Mouse (Mus musculus): ENCODE data around the gene Ptprr.

Gene Ptprr

DNA sequence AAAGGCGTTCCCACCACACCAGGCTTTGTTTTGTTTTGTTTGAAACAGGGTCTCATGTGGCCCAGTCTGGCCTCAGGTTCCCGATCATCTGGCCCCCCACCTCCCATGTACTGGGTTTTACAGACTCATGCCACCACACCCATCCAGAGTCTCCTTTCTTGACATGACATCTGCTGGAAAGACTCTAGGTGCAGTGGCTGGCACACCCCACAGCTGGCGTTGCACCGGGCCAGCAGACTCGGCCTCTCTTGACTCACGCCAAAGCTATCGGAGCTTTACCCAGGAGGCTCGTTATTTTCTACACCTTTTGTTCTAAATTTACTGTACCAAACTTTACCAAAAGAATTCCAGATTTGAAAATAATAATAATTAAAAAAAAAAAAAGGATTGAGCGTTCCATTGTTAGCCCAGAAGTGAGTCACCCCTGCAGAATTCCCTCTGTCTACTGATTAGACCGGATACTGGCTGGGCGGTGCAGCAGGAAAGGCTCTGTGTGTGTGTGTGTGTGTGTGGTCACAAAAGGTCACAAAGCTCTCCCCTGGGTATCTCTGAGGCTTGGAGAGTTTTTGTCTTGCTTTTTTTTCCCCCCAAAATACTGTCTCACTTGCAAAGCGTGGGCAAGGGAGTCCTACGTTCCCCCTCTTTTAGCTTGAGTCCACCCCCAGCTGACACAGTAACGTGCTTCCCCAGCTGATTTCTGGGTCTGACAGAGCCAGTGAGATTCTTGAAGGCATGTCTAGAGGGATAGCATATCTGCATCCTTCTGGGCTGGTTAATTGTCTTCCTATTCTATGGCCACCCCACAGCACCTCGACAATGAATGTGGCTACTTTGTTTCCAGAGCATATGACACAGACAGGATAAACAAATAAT, 248.8 kb downstream of the Ptprr start:
- peak; percentile 45 for DNase-seq (ENCODE audit: low read depth, low spot score)

DNA sequence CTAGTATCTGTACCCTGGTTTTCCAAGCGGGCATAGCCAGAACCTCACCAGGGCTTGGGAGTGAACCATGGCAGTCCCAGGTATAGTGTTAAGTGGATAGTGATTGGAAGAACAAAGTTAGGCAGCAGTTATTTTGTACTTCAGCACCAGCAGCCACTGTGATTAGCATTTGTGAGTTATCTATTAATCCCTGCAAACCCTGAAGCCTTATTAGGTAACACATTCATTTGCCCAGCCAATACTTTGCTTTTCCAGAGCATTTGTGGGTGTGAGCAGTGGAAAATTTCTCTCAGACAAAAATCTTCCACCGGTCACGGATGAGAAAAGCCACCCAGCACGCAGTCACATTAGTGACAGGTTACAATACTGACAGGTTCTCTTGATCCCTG, 249.4 kb downstream of the Ptprr start:
- no peak for DNase-seq (ENCODE audit: low read depth, low spot score)

DNA sequence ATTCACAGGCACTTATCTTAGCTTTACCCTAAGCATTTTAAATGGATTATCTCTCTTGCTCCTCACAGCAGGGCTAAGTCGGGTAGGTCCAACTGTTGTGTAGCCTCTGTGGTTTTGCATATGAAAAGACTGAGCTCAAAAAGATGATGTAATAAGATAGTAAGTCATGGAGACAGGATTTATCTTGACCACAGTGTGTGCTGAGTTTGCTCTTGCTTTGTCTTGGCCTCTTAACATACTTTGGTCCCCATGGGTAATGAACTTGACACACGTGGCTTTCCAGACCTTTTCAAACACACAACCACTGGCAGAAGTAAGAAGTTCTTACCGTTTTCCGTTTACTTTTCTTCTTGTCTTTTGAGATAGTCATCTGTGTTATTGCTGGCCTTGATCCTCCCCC, 250.3 kb downstream of the Ptprr start:
- peak; percentile 52 for DNase-seq (ENCODE audit: low read depth, low spot score)

DNA sequence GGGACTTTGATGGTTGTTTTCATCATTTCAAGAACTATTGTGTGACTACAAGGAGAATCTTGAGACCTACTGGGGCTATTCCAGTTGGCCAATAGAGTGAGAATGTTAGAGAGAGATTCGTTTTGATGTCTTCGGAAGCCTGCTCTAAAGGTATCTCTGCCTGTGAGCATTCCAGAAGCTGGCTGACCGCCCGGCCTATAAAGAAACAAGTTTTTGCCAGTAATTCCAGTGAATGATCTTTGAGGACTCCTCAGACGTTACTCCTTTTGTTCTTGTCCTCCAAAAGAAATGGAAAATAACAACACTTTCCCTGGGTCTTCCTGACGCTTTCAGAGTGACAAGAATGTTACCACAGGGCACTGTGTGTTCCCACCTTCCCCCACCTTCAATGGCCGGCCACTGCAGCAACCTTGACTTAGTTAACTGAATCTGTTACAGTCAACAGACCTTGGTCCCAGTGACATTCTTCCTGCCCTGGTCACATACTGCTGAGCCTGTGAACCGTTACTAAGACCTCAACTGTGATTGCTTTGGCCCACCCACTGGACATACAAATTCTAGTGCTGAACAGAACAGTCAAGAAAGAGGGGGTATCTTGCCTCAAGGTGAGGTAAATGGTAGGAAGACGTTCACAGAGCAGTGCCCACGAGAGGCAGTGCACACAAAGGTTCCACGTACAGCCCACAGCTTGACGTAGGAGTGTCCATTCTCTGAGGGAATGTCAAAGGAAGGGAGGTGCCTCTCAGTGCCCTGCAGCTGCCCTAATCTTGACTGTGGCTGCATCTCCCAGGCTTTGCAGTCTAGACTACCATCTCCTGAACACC, 252.8 kb downstream of the Ptprr start:
- no peak for DNase-seq (ENCODE audit: low read depth, low spot score)

DNA sequence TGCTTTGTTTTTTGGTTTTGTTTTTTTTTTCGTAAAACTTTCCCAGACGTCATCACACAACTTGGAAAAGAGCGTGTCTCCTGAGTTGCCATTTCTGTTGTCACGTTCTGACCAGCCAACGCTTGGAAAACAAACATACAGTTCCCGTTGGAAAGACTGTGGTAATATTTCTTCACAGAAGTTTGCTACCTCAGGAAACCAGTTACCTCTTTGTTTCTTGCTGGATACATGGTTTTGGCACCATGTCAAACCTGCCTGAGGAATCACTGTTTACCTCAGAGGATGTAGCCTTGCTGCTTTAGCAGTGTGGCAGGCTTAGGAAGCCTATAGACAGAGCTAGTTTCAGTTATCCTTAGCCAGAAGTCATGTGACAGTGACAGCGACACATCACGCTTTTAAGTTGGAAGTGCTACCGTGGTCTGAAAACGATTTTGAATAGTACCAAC, 253.5 kb downstream of the Ptprr start:
- DNase-seq (ENCODE audit: low read depth, low spot score) = no peak

DNA sequence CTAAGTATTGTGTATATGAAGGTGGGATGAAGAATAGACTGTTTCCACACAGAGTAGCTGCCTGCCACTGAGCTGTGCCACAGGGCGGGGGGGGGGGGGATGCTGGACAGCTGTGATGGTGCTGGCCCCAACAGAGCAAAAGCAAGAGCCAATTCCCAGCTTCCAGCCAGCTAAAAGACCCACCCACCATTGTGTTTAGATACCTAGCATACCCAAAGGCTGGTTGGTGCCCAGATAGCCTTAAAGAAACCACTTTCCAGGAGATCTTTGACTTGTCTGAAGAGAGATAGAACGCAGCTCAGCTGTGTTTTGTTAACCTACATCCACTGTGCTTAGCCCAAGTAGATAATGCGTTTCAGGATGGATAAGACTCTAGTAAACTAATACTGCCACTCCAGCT, 254.1 kb downstream of the Ptprr start:
- no peak for DNase-seq (ENCODE audit: low read depth, low spot score)

DNA sequence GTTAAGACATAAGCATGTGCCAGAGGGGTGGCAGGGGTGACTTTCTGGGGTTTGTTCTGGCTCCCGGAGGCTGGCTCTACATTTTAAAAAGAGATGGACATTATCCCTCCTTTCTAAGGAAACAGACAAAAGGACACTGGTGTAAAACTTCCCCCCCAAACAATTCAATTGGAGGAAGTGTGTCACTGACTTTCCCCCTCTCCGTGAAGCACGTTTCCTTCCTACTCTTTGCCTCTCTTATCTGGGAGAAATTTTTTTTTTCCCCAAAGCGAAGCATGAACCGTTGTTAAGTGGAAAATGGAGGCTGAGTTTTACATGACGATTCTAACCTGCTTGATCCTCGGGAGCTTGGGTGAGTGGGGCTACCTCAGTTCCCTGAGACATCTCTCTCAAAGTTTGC, 257.3 kb downstream of the Ptprr start, which contains the start of gene Ptprb:
Gene Ptprb, plus strand, starts transcription at position 244 of the 400 bp plus-strand sequence.
- no peak for DNase-seq (ENCODE audit: low read depth, low spot score)

DNA sequence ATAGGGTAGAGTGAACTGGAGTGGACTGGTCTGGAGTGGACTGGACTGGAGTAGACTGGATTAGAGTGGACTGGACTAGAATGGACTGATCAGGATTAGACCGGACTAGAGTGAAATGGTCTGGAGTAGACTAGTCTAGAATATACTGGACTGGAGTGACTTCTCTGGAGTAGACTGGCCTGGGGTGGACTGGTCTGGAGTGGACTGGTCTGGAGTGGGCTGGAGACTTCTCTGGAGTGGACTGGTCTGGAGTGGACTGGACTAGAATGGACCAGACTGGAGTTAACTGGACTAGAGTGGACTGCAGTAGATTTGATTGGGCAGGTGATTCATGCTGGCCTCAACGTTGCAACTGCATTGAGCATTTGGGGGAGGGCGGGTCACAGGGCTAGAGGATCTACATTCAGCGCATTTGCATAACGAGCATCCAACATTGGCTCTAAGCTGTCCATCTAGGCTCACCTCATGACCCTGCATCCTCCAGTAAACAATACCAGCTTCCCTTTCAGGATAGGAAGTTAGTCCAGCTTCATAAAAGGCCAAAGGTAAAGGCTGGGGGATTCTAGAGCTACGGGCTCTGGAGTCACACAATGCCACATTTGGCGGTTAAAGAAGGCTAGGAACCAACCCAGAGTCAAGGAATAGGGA, 268.8 kb downstream of the Ptprr start:
- no peak for DNase-seq (ENCODE audit: low read depth, low spot score)

DNA sequence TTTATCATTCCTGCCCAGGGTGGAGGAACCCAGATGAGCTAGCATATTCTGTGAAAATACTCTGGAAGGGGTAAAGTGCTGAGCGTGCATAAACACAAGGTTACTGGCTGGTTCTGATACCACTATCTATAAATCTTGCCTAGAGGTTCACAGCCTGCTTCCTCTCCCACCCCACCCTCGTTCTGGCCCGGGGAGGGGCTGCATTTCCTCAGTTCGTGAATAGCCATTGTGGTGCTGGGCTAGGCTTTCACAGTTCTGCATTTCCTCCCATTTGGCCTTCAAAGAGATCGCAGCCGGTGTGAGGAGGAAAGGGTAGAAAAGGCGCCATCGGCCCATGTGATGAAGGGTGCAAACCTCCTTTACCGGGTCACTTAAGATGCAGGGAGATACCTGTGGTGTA, 270.1 kb downstream of the Ptprr start:
- DNase-seq (ENCODE audit: low read depth, low spot score) = peak; percentile 89

DNA sequence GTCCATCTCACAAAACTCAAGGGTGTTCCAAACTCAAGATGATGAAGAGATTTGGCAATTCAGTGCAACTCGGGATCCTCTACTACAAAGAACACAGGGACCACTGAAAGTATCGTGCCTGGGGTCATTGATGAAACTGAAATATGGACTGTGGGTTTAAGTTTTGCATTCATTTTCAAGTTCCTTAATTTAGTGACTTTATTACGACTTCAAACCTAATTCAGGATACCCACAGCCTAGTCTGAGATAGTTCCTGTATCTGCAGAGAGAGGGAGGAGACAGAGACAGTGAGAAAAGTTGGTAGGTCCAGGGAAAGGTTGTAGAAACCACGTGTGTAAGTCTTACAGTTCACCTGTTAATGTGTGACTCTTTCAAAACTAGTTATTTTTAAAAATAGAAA, 272.5 kb downstream of the Ptprr start:
- no peak for DNase-seq (ENCODE audit: low read depth, low spot score)

DNA sequence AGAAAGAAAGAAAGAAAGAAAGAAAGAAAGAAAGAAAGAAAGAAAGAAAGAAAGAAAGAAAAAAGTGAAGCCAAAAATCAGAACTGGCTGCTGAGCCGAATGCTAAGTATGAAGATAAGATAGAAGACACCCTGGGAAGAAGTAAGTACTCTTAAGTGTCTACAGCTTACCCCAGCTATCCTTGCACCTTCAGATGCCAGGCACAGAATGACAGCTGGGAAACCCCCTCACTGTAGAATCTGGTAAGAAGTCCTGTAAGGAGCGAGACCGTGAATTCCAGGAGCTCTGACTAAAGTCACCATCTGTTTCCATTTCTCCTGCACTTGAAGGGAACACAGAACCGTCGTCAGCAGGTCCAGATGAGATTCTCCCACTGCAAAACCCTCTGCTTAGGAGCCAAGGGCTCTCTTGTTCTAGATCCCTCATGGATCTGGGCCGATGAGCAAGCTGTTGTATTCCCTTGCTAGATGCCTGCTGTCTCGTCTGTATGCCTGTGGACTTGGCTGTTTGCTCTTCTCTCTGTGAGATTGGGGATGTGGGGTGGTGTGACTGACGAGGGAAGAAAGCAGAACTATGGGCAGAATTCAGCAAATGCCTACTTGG, 273.2 kb downstream of the Ptprr start:
- DNase-seq (ENCODE audit: low read depth, low spot score) = no peak

DNA sequence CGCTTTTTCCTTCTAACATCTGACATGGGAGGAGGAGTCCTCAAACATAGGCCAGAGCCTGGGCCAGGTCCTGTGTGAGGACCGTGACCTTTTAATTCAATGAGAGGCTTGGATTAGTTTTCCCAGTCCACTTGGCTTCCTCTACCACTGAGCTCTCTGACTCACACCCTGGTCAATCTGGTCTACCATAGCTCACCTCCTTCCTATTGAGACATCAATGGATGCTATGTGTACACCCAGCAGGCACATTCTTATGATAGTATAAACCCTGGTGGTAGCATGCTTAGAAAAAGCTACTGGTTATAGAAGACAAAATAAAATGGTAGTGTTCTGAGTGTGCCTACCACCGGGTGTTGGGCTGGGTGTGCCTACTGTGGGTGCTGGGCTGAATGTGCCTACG, 278.4 kb downstream of the Ptprr start:
- no peak for DNase-seq (ENCODE audit: low read depth, low spot score)

DNA sequence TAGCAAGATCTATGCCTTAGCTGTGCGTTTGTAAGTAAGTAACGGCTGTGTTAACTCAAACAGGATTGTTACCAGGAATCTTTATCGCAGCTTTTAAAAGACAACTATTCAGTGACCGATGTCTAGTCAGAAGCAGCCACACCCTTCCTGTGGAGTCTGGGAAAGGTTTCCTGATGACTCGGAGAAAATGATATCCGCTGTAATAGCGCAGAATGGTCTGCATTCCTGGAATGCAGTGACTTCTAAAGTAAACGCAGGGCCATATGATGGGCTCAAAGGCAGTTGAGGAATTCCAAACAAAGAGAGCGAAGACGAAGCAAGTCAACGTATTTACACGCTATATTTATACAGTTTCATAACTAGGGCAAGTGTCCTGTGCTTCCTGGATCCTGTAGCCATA, 279.8 kb downstream of the Ptprr start:
- DNase-seq (ENCODE audit: low read depth, low spot score) = peak; percentile 58

DNA sequence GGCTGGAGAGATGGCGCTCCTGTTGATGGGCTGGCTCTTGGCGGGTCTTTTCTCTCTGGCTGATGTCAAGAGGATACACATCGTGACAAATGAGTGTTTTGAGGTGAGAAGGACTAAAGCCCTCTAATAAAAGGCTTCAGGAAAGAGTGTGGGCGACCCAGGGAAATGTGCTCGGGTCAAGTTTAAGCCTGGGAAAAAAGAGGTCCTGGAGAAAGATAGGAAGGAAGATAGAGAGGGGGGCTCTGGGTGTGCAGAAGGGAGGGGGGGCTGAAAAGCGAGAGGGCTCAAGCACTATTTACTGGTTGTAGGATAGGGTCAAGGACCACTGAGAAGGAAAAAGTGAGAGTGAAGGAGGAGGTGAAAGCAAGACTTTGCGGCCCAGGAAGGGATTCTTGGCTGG, 282.8 kb downstream of the Ptprr start:
- no peak for DNase-seq (ENCODE audit: low read depth, low spot score)

DNA sequence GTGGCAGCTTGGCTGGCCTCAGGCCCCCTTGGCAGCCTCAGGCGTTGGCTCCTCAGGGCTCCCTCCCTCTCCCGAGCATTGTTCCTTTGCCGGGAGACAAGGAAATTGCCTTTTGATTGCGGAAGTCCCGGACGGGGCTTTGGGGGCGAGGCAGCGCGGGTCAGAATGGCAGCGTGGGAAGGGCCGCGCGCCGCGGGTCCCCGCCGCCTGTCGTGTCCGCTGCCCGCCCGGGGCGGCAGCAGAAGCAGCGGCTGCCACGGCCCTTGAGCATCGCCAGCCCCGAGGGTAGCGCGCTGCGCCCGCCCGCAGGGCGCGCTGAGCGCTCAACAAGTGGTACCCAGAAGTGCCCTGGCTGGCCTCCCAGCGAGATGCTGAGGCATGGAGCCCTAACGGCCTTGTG, 283.2 kb downstream of the Ptprr start:
- DNase-seq (ENCODE audit: low read depth, low spot score) = peak; percentile 25

DNA sequence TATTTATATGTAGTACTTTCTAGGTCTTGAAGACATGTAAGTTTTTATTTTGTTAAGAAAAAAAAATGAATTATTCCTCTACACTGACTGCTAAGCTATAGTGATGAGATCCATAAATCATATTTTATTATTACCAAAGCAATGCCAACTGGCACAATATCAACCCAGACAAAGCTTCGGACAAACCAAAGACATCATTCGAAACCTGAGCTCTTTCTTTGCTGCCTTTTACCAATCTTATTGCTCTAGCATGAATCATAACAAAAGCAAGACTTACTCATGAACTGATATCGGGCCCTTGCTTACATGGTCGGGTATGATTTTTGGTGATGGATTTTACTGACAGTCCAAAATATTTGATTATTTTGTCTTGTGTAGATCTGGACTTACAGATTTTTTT, 286.3 kb downstream of the Ptprr start:
- no peak for DNase-seq (ENCODE audit: low read depth, low spot score)

DNA sequence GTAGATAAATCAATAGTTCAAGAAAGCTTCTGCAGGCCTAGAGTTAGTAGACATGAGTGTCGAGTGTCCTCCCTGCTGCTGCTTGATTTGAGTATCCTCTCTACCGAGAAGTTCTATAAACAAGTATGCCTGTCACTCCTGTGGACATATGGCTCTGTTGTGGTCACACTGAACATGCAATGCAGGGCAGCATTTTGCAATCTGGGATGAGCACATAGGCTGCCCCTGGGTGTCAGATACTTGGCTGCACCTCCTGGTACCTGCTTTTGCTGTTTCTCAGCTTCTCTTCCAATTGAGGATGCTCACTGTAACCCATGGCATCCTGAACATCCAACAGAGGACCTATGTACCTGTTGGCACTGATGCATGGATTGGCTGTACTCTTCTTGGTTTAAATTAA, 291.4 kb downstream of the Ptprr start:
- no peak for DNase-seq (ENCODE audit: low read depth, low spot score)

DNA sequence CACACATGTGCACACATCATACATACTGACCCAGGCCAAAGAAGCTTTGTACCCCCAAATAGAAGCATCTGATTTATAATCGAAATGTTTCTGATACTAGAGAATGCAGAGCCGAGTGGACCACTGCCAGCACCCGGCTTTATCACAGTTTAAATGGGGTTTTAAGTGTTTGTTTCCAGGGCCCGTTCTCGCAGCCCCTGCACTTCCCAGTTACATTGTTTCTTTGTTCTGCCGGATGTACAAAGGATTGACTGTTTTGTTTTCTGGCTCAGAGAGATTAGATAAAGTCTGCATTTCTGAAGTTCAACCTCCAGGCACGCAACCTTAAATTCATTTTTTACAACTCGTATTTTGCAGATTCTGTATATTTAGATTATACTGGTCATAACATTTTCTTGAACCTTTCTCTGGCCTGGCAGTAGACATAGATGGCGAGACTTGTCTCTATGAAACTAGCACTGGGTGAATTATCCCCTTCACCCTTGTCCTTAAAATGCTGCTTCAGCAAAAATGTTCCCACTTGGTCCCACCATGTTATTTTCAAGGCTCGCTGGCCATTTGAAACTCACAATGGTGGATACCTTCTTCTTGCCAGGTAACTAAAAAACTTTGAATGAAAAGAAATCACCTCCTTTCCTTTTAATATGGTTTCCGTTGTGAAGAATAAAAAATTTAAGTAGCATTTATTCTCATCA, 292.6 kb downstream of the Ptprr start:
- DNase-seq (ENCODE audit: low read depth, low spot score) = no peak

DNA sequence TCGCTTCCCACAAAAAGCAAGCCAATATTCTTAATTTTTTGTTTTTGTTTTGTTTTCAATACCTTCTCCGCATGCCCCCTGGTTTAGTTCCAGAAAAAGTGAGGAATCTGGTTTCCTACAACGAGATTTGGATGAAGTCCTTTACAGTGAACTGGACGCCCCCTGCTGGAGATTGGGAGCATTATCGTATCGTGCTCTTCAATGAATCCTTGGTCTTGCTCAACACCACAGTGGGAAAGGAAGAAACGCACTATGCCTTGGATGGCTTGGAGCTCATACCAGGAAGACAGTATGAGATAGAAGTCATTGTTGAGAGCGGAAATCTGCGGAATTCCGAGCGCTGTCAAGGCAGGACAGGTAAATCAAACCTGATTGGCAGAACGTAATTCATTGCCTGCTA, 301.2 kb downstream of the Ptprr start:
- peak; percentile 86 for DNase-seq (ENCODE audit: low read depth, low spot score)

Measured in R1 (cell line).